Mouse (Mus musculus) limb, embryonic 11.5 days (tissue): ENCODE data around the gene Gtf3a. TPM values are rescaled to one million over a fixed set of nuclear protein-coding genes. Genes with fewer than 3 reads are reported as not detected.

Experiments
- ATAC-seq: fragments of 200-750 bp; cut with Nextera tagmentation; 2 replicates; pipeline ENCODE4 v1.8.0; 2017; ENCODE audit warnings: low read depth; ENCODE audit not compliant: insufficient number of reproducible peaks, low FRiP score, low TSS enrichment
- DNase-seq: peaks from one replicate; pipeline ENCODE4 v3.0.0-alpha.2; 2015; ENCODE audit warnings: low spot score
- H3K27ac ChIP-seq: fragments of 300-500 bp; sonication (generic); replicated peaks from 2 replicates; pipeline ENCODE4 v1.5.1; 2014; ENCODE audit warnings: low read depth, mild to moderate bottlenecking, low read length
- H3K27me3 ChIP-seq: fragments of 300-500 bp; sonication (generic); 2 replicates; pipeline ENCODE4 v1.6.1; 2014; ENCODE audit warnings: mild to moderate bottlenecking, low read length, mixed read lengths; ENCODE audit not compliant: control insufficient read depth, insufficient read depth
- H3K36me3 ChIP-seq: fragments of 300-500 bp; sonication (generic); 2 replicates; pipeline ENCODE4 v1.6.1; 2014; ENCODE audit warnings: mild to moderate bottlenecking, low read length, moderate library complexity, mixed read lengths; ENCODE audit not compliant: control insufficient read depth, insufficient read depth
- H3K4me1 ChIP-seq: fragments of 300-500 bp; sonication (generic); 2 replicates; pipeline ENCODE4 v1.6.1; 2014; ENCODE audit warnings: low read length, mixed read lengths; ENCODE audit not compliant: control insufficient read depth, insufficient read depth
- H3K4me2 ChIP-seq: fragments of 300-500 bp; sonication (generic); 2 replicates; pipeline ENCODE4 v1.6.1; 2014; ENCODE audit warnings: low read depth, mild to moderate bottlenecking, moderate library complexity; ENCODE audit not compliant: severe bottlenecking
- H3K4me3 ChIP-seq: fragments of 300-500 bp; sonication (generic); 2 replicates; pipeline ENCODE4 v1.5.1; 2014; ENCODE audit warnings: low read depth, low read length
- H3K9ac ChIP-seq: fragments of 300-500 bp; sonication (generic); 2 replicates; pipeline ENCODE4 v1.6.1; 2014; ENCODE audit warnings: mild to moderate bottlenecking, low read length
- H3K9me3 ChIP-seq: fragments of 300-500 bp; sonication (generic); 2 replicates; pipeline ENCODE4 v1.6.1; 2016; ENCODE audit warnings: low read length; ENCODE audit not compliant: control insufficient read depth
- WGBS: fragments of 180-500 bp; shearing (Covaris S2); extraction: QIAGEN DNeasy Blood & Tissue Kit; methylation state at CpG from one replicate; pipeline ENCODE4 v1.1.7; 2014; 5-methylcytosine and 5-hydroxymethylcytosine counted together
- polyA plus RNA-seq: library from polyadenylated mRNA; unstranded; fragments of >200 nt; fragmentation: Nextera tagmentation; extraction: Ambion mirVana; gene quantifications from 2 replicates; pipeline ENCODE4 v1.2.1, GENCODE M21; 2014

Gene Gtf3a
- polyA plus RNA-seq, 1 experiment from 2014 or later, result 122 TPM

DNA sequence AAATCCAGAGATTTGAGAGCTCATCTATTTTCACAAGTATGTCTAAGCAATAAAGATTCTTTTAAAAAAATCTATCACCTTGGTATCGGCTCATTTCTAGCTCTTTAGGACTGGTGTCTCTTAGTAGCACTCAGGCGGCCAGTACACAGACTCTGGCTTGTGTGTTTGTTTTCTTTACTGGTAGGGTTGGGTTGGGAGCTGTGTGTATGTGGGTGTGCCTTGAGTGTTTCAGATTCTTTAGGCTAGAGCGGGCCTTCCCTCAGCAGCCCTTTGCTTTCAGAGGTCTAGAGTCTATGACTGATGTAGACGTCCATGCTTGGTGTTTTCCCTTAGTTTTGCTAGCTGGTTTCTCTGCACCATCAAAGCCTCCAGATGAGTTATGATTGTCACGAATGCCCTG is 24.9 kb upstream of the Gtf3a start:
- no peak overlapping the region for H3K4me3 ChIP-seq
- H3K4me1 ChIP-seq, result peaks cover 16% of the 10 kb centered on the region
- no peak overlapping the region for H3K9ac ChIP-seq
- H3K9me3 ChIP-seq, result no peaks in the 10 kb centered on the region
- no peaks in the 10 kb centered on the region for H3K27me3 ChIP-seq
- no peak overlapping the region for H3K27ac ChIP-seq
- 65% methylated on average over 5 of the region's 5 CpGs for WGBS
- H3K4me2 ChIP-seq, result no peak overlapping the region
- ATAC-seq (no peak), DNase-seq (no peak)
- H3K36me3 ChIP-seq, result no peaks in the 10 kb centered on the region

DNA sequence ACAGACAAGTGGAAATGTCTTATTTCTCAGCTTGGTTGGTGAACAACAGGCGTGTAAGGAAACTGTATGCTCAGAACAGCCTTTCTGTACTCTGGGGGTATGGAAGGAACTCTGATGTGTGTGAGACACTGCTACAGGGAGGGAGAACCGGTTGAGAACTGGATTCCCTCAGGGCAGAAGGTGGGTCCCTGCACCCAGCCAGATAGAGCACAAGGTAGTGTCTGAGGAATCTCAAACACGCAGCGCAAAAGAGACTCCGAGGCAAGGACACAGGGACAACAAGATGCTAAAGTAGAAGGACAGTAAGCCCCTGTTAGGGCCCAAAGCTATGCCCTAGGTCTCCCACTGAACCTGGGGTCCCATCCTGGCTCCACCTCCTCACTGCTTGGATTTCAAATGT is 21.8 kb upstream of the Gtf3a start:
- Histone ChIP-seq H3K9me3 (no peaks in the 10 kb centered on the region), H3K4me1 (no peaks in the 10 kb centered on the region), H3K4me3 (no peak overlapping the region), H3K9ac (no peak overlapping the region), H3K36me3 (no peaks in the 10 kb centered on the region), H3K4me2 (no peak overlapping the region), H3K27me3 (no peaks in the 10 kb centered on the region), H3K27ac (no peak overlapping the region)
- ATAC-seq, result no peak
- 79% methylated on average over 5 of the region's 5 CpGs for WGBS
- no peak for DNase-seq

- Histone ChIP-seq H3K4me1 (0 out of 2 replicates have a peak, but pooled peaks cover 2% of the 10 kb centered on the region), H3K27me3 (no peaks in the 10 kb centered on the region), H3K27ac (no peak overlapping the region), H3K9me3 (no peaks in the 10 kb centered on the region), H3K36me3 (no peaks in the 10 kb centered on the region), H3K4me3 (no peak overlapping the region), H3K4me2 (no peak overlapping the region), H3K9ac (no peak overlapping the region)
- 94% methylated on average over 7 of the region's 7 CpGs for WGBS
- ATAC-seq (no peak), DNase-seq (no peak)
These were observed 17.0 kb upstream of the Gtf3a start for GRCm38 (mm10) chr5:146931422-146931821.

- DNase-seq, result no peak
- WGBS, result 79% methylated on average over 16 of the region's 16 CpGs
- ATAC-seq, result no peak
- Histone ChIP-seq H3K4me3 (no peak overlapping the region), H3K4me2 (no peak overlapping the region), H3K9me3 (no peaks in the 10 kb centered on the region), H3K9ac (no peak overlapping the region), H3K27me3 (no peaks in the 10 kb centered on the region), H3K27ac (no peak overlapping the region), H3K36me3 (no peaks in the 10 kb centered on the region), H3K4me1 (0 out of 2 replicates have a peak, but pooled peaks cover 2% of the 10 kb centered on the region)
These were observed 16.4 kb upstream of the Gtf3a start for GRCm38 (mm10) chr5:146931904-146932553.

DNA sequence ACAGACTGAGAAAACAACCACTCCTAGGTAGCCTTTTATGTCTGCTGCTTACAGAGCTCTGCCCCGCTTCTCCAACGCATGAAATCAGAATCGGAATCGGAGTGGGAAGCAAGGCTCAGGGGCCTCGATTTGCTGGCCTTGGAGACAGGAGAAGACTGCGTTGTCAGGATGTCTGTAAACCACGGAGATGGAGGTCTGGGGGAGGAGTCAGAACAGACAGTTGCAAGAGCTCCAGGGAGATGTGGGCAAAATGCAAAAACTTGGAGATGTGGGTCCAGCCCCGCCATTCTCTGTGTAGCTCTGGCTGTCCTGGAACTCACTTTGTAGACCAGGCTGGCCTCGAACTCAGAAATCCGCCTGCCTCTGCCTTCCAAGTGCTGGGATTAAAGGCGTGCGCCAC is 15.0 kb upstream of the Gtf3a start:
- H3K27ac ChIP-seq, result no peak overlapping the region
- no peak for ATAC-seq
- H3K4me1 ChIP-seq, result 0 out of 2 replicates have a peak, but pooled peaks cover 2% of the 10 kb centered on the region

GRCm38 (mm10) chr5:146937541-146938503 is 10.6 kb upstream of the Gtf3a start:
- WGBS, result 83% methylated on average over 32 of the region's 32 CpGs
- Histone ChIP-seq H3K36me3 (no peaks in the 10 kb centered on the region), H3K4me2 (no peak overlapping the region), H3K27me3 (no peaks in the 10 kb centered on the region), H3K9ac (no peak overlapping the region), H3K27ac (no peak overlapping the region), H3K4me3 (no peak overlapping the region), H3K4me1 (0 out of 2 replicates have a peak, but pooled peaks cover 2% of the 10 kb centered on the region), H3K9me3 (no peaks in the 10 kb centered on the region)
- no peak for ATAC-seq
- DNase-seq, result no peak

More for the DNA sequence above, 15.0 kb upstream of the Gtf3a start:
- no peak overlapping the region for H3K4me3 ChIP-seq
- no peaks in the 10 kb centered on the region for H3K9me3 ChIP-seq
- H3K9ac ChIP-seq, result no peak overlapping the region
- DNase-seq, result no peak
- no peak overlapping the region for H3K4me2 ChIP-seq
- 87% methylated on average over 12 of the region's 12 CpGs for WGBS
- H3K27me3 ChIP-seq, result no peaks in the 10 kb centered on the region
- no peaks in the 10 kb centered on the region for H3K36me3 ChIP-seq

GRCm38 (mm10) chr5:146939109-146939796 is 9.2 kb upstream of the Gtf3a start:
- no peak overlapping the region for H3K9ac ChIP-seq
- no peak overlapping the region for H3K4me3 ChIP-seq
- no peaks in the 10 kb centered on the region for H3K36me3 ChIP-seq
- H3K9me3 ChIP-seq, result no peaks in the 10 kb centered on the region
- WGBS, result 84% methylated on average over 16 of the region's 16 CpGs
- H3K27ac ChIP-seq, result no peak overlapping the region
- H3K27me3 ChIP-seq, result no peaks in the 10 kb centered on the region
- no peak overlapping the region for H3K4me2 ChIP-seq
- DNase-seq, result no peak
- 0 out of 2 replicates have a peak, but pooled peaks cover 2% of the 10 kb centered on the region for H3K4me1 ChIP-seq
- ATAC-seq, result no peak

- no peak for ATAC-seq
- H3K4me2 ChIP-seq, result no peak overlapping the region
- DNase-seq, result no peak
These were observed 8.2 kb upstream of the Gtf3a start for GRCm38 (mm10) chr5:146940219-146940618.

More at GRCm38 (mm10) chr5:146940219-146940618, 8.2 kb upstream of the Gtf3a start:
- no peak overlapping the region for H3K4me3 ChIP-seq
- no peaks in the 10 kb centered on the region for H3K36me3 ChIP-seq
- no peaks in the 10 kb centered on the region for H3K27me3 ChIP-seq
- no peaks in the 10 kb centered on the region for H3K9me3 ChIP-seq
- 0 out of 2 replicates have a peak, but pooled peaks cover 2% of the 10 kb centered on the region for H3K4me1 ChIP-seq
- WGBS, result 26% methylated on average over 7 of the region's 7 CpGs
- H3K27ac ChIP-seq, result no peak overlapping the region
- H3K9ac ChIP-seq, result no peak overlapping the region
